Mouse (Mus musculus): ENCODE measurements at regions not wholly inside any gene's neighbourhood (a gene's known extent, or its start where the extent isn't known, plus 50 kb on each side); places are given as distances from the start of the nearest gene placed in this dataset.

DNA sequence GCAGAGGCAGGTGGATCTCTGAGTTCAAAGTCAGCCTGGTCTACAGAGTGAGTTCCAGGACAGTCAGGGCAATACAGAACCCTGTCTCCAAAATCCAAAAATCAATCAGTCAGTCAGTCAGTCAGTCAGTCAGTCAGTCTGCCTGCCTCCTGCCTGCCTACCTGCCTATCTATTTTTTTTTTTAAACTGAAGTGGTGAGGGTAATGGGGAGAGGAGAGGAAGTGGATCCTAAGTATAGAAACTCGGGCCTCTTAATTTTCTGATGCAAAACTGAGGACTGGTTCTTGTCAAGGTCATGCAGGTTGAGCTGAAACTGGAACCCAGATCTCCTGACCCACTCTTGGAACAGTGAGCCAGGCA lies 126.9 kb upstream of the Map3k1 start:
- TF ChIP-seq CTCF (IDR thresholded peaks at IDR 0.05; ENCODE audit: insufficient read depth, low read depth, low read length) (no peak), POLR2A (IDR thresholded peaks at IDR 0.05; ENCODE audit: insufficient read depth, low read depth, low read length) (no peak)

Data from olfactory bulb, adult 2 months (tissue).